Mouse (Mus musculus): ENCODE results near the gene Wfdc13.

Gene Wfdc13

GRCm38 (mm10) chr2:164716194-164716786, 31.4 kb downstream of the Wfdc13 start:
- peak; percentile 45 for DNase-seq

DNA sequence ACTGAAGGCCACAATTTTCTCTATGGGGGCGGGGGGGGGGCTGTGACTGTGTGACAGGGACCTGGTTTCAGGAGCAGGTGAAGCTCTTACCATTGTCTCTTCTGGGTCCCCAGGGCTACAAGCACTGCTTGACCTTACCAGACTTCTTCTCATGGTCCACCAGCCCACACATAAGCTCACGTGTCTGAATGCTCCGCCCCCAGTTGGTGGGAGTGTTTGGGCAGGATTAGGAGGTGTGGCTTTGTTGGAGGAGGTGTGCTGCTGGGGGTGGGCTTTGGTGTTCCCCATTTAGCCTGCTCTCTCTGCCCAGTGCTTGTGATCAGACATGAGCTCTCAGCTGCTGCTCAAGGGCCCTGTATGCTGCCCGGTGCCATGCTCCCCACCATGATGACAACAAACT, 38.4 kb downstream of the Wfdc13 start:
- no peak for DNase-seq

- DNase-seq, result no peak
Measured at GRCm38 (mm10) chr2:164725895-164726619, 41.1 kb downstream of the Wfdc13 start.

GRCm38 (mm10) chr2:164731719-164732118, 46.8 kb downstream of the Wfdc13 start:
- no peak for DNase-seq

- DNase-seq, result no peak
Measured at GRCm38 (mm10) chr2:164733259-164733658, 48.4 kb downstream of the Wfdc13 start.

DNA sequence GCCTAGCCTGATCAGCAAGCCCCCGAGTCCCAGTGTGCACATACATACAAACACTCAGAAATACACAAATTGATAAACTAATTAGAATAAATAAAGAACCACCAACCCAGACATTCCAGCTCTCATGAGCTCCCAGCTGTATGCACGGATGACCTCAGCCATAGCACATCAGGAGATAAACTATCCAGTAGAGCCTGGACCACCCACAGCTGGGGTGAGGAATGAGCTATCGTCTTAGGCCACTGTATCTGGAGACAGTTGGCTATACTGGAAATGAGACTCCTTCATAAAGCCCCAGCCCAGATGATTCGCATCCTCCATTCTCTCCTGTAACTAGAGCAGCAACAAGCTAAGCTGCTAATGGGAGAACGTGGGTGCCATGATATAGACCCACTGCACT, 49.9 kb downstream of the Wfdc13 start:
- no peak for DNase-seq

GRCm38 (mm10) chr2:164735446-164735845, 50.5 kb downstream of the Wfdc13 start:
- no peak for DNase-seq
